Mouse (Mus musculus): Measurements from ENCODE around the gene Slc25a33. TPM values are rescaled to one million over a fixed set of nuclear protein-coding genes. Genes with fewer than 3 reads are reported as not detected.

Gene Slc25a33
- polyA plus RNA-seq, 1 experiment, result 0.09 TPM

DNA sequence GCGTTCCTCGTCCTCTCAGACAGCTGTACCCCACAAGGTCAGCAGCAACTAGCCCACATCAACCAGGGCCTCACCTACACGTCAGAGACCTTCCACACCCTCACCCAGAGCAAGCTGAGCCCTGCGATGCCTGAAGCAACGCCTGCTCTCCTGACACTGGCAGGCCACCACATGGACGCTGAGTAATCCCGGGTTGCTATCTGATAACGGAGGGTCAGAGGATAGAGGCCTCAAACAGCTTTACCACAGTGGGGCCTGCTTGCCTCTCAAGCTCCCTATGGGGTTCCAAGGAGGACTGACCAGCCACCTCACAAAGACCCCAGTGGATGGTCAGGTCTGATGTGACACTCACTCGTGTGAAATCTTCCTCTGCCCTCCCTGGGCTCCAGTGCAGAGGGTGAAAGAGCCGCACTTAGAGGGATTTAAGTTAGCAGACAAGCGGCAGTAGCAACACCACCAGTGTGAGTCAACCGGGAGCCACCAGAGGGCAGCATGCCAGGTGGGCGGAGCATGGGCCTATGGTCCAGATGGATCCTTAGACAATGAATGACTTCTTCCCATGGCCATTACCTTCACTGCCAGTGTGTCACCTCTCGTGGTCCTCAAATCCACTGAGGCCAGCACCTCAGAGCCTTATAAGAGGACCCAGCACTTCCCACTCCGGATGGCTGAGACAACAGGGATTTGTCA lies 48.3 kb downstream of the Slc25a33 start:
- Histone ChIP-seq H3K36me3 (ENCODE audit: control insufficient read depth) (peaks cover 84% of the 10 kb centered on the region), H3K27me3 (ENCODE audit: control insufficient read depth) (no peaks in the 10 kb centered on the region), H3K4me1 (ENCODE audit: control insufficient read depth) (peaks cover 3% of the 10 kb centered on the region), H3K4me3 (replicated peaks) (no peak overlapping the region), H3K9me3 (ENCODE audit: control insufficient read depth, low read length) (no peaks in the 10 kb centered on the region)
- no peak for TF ChIP-seq GATA1 (IDR thresholded peaks at IDR 0.05; ENCODE audit: low read length)
- TF ChIP-seq TAL1 (IDR thresholded peaks at IDR 0.05; ENCODE audit: low read length), result no peak

DNA sequence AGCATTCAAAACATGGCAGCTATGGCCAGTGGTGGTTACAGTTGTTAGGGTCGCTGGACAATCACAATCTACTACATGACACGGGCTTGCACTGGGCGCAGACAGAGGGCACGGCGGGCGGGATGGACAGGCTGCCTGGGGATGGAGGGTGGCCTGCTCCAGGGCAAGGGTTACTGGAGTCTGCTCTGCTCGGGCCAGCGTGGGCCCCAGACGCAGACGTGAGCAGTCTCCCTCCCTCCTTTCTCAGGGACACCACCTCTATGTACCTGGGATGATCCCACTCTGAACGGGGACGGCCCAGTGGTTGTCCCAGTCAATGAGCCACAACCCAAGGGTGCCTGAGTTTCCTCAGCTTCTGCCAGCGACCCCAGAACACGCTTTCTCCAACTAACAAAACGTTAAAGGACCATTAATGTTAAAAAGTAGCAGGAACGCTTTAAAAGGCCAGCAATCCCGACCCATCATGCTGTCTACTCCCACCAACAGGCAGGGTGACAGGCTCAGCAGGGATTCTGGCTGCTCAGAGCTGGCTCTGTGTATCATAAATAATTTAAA lies 49.1 kb downstream of the Slc25a33 start:
- peaks cover 88% of the 10 kb centered on the region for H3K36me3 ChIP-seq (ENCODE audit: control insufficient read depth)

GRCm38 (mm10) chr4:149723855-149724731 lies 50.0 kb downstream of the Slc25a33 start:
- Histone ChIP-seq H3K4me1 (ENCODE audit: control insufficient read depth) (peaks cover 3% of the 10 kb centered on the region), H3K27me3 (ENCODE audit: control insufficient read depth) (no peaks in the 10 kb centered on the region), H3K36me3 (ENCODE audit: control insufficient read depth) (peaks cover 88% of the 10 kb centered on the region), H3K4me3 (replicated peaks) (no peak overlapping the region), H3K9me3 (ENCODE audit: control insufficient read depth, low read length) (no peaks in the 10 kb centered on the region)
- TF ChIP-seq GATA1 (IDR thresholded peaks at IDR 0.05; ENCODE audit: low read length) (no peak), TAL1 (IDR thresholded peaks at IDR 0.05; ENCODE audit: low read length) (no peak)

More for the DNA sequence above, 49.1 kb downstream of the Slc25a33 start:
- TF ChIP-seq TAL1 (IDR thresholded peaks at IDR 0.05; ENCODE audit: low read length) (no peak), GATA1 (IDR thresholded peaks at IDR 0.05; ENCODE audit: low read length) (no peak)
- H3K4me1 ChIP-seq (ENCODE audit: control insufficient read depth), result peaks cover 3% of the 10 kb centered on the region
- H3K9me3 ChIP-seq (ENCODE audit: control insufficient read depth, low read length), result no peaks in the 10 kb centered on the region
- H3K4me3 ChIP-seq (replicated peaks), result no peak overlapping the region
- H3K27me3 ChIP-seq (ENCODE audit: control insufficient read depth), result no peaks in the 10 kb centered on the region

DNA sequence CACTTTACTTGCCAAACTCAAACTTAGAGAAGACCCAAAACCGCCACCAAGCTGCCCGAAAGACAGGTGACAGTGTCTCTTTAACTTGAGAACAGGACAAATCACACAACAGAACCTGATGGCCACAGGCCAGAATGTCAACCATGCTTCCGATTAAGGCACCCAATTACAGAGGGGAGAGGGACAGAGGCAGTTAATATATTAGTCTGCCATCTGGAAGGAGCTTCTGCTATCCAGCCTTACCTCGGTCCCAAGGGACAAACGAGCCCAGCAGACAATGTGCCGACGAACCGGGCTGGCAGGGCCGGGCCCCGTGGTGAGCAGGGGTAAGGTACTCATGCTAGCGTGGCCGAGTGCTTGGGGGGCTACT lies 51.1 kb downstream of the Slc25a33 start:
- H3K27me3 ChIP-seq (ENCODE audit: control insufficient read depth), result no peaks in the 10 kb centered on the region
- peaks cover 92% of the 10 kb centered on the region for H3K36me3 ChIP-seq (ENCODE audit: control insufficient read depth)
- TF ChIP-seq GATA1 (IDR thresholded peaks at IDR 0.05; ENCODE audit: low read length) (no peak), TAL1 (IDR thresholded peaks at IDR 0.05; ENCODE audit: low read length) (no peak)
- H3K4me3 ChIP-seq (replicated peaks), result no peak overlapping the region
- H3K4me1 ChIP-seq (ENCODE audit: control insufficient read depth), result peaks cover 3% of the 10 kb centered on the region
- H3K9me3 ChIP-seq (ENCODE audit: control insufficient read depth, low read length), result no peaks in the 10 kb centered on the region

DNA sequence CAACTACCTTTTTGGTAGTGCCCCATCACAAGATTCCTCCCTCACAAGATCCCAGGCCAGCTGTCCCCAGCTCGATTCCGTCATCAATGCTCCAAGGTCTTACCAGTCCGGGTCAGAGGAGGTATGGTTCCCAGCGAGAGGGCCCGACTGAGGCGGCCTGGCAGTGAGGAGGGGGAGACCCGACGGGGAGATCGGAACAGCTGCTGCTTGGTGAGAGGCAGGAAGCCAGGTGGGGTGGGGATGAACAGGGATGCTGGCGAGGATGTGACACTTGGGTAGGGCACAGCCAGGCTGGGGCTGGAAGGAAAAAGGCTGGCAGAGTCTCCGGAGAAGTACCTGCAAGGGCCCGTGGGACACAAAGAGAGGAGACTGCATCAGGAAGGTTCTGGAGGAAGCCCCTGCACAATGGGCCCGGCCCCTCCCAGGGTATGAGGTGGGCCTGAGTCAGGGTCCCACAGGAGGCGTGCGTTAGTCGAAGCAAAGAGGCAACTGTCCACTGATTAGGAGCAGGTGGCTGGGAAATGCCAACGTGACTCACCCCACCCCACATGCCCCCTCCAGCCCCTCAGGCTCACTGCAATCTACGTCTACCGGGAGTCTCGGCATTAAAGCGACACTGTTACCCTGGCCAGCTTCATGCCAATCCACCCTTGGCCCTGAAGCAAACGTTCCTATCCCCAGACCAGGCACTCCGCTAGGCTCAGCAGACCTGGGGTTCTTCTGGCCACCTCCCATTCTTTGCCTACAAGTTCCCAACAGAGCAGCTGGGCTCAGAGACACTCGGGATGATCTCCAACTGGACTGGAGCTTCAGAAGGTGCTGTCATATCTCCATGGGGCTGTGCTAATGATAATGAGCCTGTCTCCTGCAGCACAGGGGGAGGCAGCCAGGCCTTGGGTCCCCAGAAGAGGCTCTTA lies 51.7 kb downstream of the Slc25a33 start:
- H3K9me3 ChIP-seq (ENCODE audit: control insufficient read depth, low read length), result no peaks in the 10 kb centered on the region
- no peak for TF ChIP-seq GATA1 (IDR thresholded peaks at IDR 0.05; ENCODE audit: low read length)
- no peak for TF ChIP-seq TAL1 (IDR thresholded peaks at IDR 0.05; ENCODE audit: low read length)
- peaks cover 3% of the 10 kb centered on the region for H3K4me1 ChIP-seq (ENCODE audit: control insufficient read depth)
- H3K27me3 ChIP-seq (ENCODE audit: control insufficient read depth), result no peaks in the 10 kb centered on the region
- H3K4me3 ChIP-seq (replicated peaks), result no peak overlapping the region
- peaks cover 92% of the 10 kb centered on the region for H3K36me3 ChIP-seq (ENCODE audit: control insufficient read depth)

GRCm38 (mm10) chr4:149721163-149721562 lies 52.9 kb downstream of the Slc25a33 start:
- Histone ChIP-seq H3K4me1 (ENCODE audit: control insufficient read depth) (peaks cover 3% of the 10 kb centered on the region), H3K27me3 (ENCODE audit: control insufficient read depth) (no peaks in the 10 kb centered on the region), H3K9me3 (ENCODE audit: control insufficient read depth, low read length) (no peaks in the 10 kb centered on the region), H3K36me3 (ENCODE audit: control insufficient read depth) (peaks cover 92% of the 10 kb centered on the region), H3K4me3 (replicated peaks) (no peak overlapping the region)
- TF ChIP-seq TAL1 (IDR thresholded peaks at IDR 0.05; ENCODE audit: low read length) (no peak), GATA1 (IDR thresholded peaks at IDR 0.05; ENCODE audit: low read length) (no peak)

DNA sequence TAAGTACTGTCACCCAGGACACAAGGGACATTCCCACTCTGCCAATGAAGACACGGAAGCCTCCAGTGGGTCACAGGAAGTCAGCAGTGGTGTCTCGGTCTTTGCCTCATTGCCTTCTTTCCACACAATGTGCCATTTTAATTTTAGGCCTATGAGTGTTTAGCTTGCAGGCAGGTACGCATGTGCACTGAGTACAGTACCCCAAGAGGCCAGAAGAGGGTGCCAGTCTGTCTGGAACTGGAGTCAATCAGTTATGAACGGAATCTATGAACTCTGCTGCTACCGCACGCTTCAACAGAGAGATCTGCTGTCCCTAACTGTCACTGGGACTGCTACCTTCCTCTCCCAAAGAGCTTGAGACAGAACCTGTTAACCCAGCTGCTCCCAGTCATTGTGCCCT lies 54.4 kb downstream of the Slc25a33 start:
- Histone ChIP-seq H3K9me3 (ENCODE audit: control insufficient read depth, low read length) (peaks cover 2% of the 10 kb centered on the region; the same call in 1 of the 2 replicates), H3K4me1 (ENCODE audit: control insufficient read depth) (no peaks in the 10 kb centered on the region), H3K36me3 (ENCODE audit: control insufficient read depth) (peaks cover 84% of the 10 kb centered on the region), H3K4me3 (replicated peaks) (no peak overlapping the region), H3K27me3 (ENCODE audit: control insufficient read depth) (no peaks in the 10 kb centered on the region)
- no peak for TF ChIP-seq GATA1 (IDR thresholded peaks at IDR 0.05; ENCODE audit: low read length)
- TF ChIP-seq TAL1 (IDR thresholded peaks at IDR 0.05; ENCODE audit: low read length), result no peak

DNA sequence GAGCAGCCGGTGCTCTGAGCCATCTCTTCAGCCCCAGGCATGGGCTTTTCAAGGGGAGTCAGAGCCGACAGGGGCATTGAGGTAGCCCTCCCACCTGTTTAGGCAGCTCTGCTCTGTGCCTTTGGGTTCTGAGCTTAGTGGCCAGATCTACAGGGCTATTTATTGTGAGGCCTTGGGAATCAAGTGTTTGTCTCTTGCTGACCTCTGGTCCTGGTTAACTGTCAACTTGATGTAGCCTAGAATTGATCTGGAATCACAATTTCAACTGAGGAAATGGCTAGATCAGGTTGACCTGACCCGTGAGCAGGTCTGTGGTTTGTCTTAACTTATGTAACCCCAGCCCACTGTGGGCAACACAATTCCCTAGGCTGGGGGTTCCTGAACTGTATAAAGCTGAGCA lies 59.5 kb downstream of the Slc25a33 start:
- Histone ChIP-seq H3K4me3 (replicated peaks) (no peak overlapping the region), H3K36me3 (ENCODE audit: control insufficient read depth) (peaks cover 41% of the 10 kb centered on the region), H3K27me3 (ENCODE audit: control insufficient read depth) (no peaks in the 10 kb centered on the region), H3K4me1 (ENCODE audit: control insufficient read depth) (no peaks in the 10 kb centered on the region), H3K9me3 (ENCODE audit: control insufficient read depth, low read length) (peaks cover 2% of the 10 kb centered on the region; the same call in 1 of the 2 replicates)
- no peak for TF ChIP-seq TAL1 (IDR thresholded peaks at IDR 0.05; ENCODE audit: low read length)
- no peak for TF ChIP-seq GATA1 (IDR thresholded peaks at IDR 0.05; ENCODE audit: low read length)

Measured in erythroblast, embryonic 14.5 days (primary cell).